Mouse (Mus musculus) intestine, postnatal 0 days (tissue): ENCODE measurements around the gene Abcf3. TPM values are rescaled to one million over a fixed set of nuclear protein-coding genes. Genes with fewer than 3 reads are reported as not detected.

Experiments used
- ATAC-seq: fragments of 200-750 bp; cut with Nextera tagmentation; 2 replicates; pipeline ENCODE4 v1.8.0; 2017; ENCODE audit warnings: mild to moderate bottlenecking, moderate TSS enrichment, moderate library complexity
- H3K27ac ChIP-seq: fragments of 300-500 bp; sonication (generic); 2 replicates; pipeline ENCODE4 v1.5.1; 2014; ENCODE audit warnings: mild to moderate bottlenecking, low read depth, low read length, moderate library complexity
- H3K27me3 ChIP-seq: fragments of 300-500 bp; sonication (generic); replicated peaks from 2 replicates; pipeline ENCODE4 v1.6.1; 2014; ENCODE audit warnings: low read length, mixed read lengths; ENCODE audit not compliant: control insufficient read depth, insufficient read depth
- H3K36me3 ChIP-seq: fragments of 300-500 bp; sonication (generic); 2 replicates; pipeline ENCODE4 v1.6.1; 2014; ENCODE audit warnings: mild to moderate bottlenecking, moderate library complexity; ENCODE audit not compliant: control insufficient read depth, insufficient read depth
- H3K4me1 ChIP-seq: fragments of 300-500 bp; sonication (generic); replicated peaks from 2 replicates; pipeline ENCODE4 v1.6.1; 2014; ENCODE audit warnings: antibody characterized with exemption, low read length, mixed read lengths; ENCODE audit not compliant: control insufficient read depth, insufficient read depth
- H3K4me2 ChIP-seq: fragments of 300-500 bp; sonication (generic); replicated peaks from 2 replicates; pipeline ENCODE4 v1.6.1; 2014; ENCODE audit warnings: low read depth, mild to moderate bottlenecking, moderate library complexity
- H3K4me3 ChIP-seq: fragments of 300-500 bp; sonication (generic); 2 replicates; pipeline ENCODE4 v1.5.1; 2014; ENCODE audit warnings: low read depth, low read length
- H3K9ac ChIP-seq: fragments of 300-500 bp; sonication (generic); 2 replicates; pipeline ENCODE4 v1.6.1; 2014; ENCODE audit warnings: mild to moderate bottlenecking, low read depth, low read length
- H3K9me3 ChIP-seq: fragments of 300-500 bp; sonication (generic); 2 replicates; pipeline ENCODE4 v1.6.1; 2016; ENCODE audit warnings: mixed run types; ENCODE audit not compliant: control insufficient read depth
- CTCF ChIP-seq: sonication (generic); IDR thresholded peaks from 2 replicates; pipeline ENCODE4 v1.5.1; 2016; ENCODE audit warnings: low read depth, mild to moderate bottlenecking, control low read depth, antibody characterized with exemption, moderate library complexity
- WGBS: fragments of 180-500 bp; shearing (Covaris S2); extraction: QIAGEN DNeasy Blood & Tissue Kit; methylation state at CpG from one replicate; pipeline ENCODE4 v1.1.7; 2014; 5-methylcytosine and 5-hydroxymethylcytosine counted together
- polyA plus RNA-seq: library from polyadenylated mRNA; unstranded; fragments of >200 nt; fragmentation: Nextera tagmentation; extraction: Ambion mirVana; gene quantifications from 2 replicates; pipeline ENCODE4 v1.2.1, GENCODE M21; 2015

Abcf3 gene
- polyA plus RNA-seq, 1 experiment from 2014 or later: 47.0 TPM

DNA sequence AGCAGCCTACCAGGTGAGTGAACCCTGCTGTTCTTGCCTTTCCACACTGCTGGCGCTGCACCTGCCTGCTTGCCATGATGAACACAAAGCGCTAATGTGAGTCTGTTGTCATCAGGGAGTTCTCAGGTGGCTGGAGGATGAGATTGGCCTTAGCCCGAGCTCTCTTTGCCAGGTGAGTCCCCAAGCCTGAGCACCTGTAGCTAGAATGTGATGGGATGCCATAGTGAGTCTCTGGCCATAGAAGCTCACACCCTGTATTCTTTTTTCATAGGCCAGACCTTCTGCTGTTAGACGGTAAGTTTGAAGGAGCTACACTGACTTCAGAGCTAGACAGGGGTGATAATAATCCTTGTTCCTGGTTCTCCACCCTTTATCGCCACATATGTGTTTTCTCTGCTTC is 3.3 kb downstream of the Abcf3 start:
- H3K27me3 ChIP-seq: no peaks in the 10 kb centered on the region
- H3K9ac ChIP-seq: no peak overlapping the region
- ATAC-seq: no peak
- no peaks in the 10 kb centered on the region for H3K4me1 ChIP-seq
- H3K9me3 ChIP-seq: no peaks in the 10 kb centered on the region
- peak overlapping the region; percentile 28; the same call in 1 of the 2 replicates for H3K27ac ChIP-seq
- H3K4me2 ChIP-seq: no peak overlapping the region
- H3K36me3 ChIP-seq: peaks cover 44% of the 10 kb centered on the region
- TF ChIP-seq CTCF: no peak
- 94% methylated on average over 5 of the region's 5 CpGs for WGBS
- no peak overlapping the region for H3K4me3 ChIP-seq

DNA sequence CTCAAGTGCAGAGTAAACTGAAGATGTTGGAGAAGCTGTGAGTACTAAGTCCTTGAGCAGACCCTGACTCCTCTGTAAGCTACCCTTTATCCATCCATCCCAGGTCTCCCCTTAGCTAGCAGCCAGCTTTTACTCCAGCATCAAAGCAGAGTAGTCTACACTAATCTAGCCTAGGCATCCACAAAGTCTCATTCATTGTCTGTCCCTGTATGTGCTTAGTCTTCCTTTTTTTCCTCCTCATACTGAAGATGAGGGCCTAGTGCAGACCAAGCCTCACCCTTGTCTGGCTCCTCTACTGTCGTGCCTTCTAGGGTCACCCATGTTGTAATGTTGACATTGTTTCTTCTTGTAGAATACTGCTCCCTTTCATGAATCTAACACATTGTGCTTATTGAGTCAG is 4.2 kb downstream of the Abcf3 start:
- no peak for ATAC-seq
- 74% methylated on average over 1 of the region's 1 CpGs for WGBS

DNA sequence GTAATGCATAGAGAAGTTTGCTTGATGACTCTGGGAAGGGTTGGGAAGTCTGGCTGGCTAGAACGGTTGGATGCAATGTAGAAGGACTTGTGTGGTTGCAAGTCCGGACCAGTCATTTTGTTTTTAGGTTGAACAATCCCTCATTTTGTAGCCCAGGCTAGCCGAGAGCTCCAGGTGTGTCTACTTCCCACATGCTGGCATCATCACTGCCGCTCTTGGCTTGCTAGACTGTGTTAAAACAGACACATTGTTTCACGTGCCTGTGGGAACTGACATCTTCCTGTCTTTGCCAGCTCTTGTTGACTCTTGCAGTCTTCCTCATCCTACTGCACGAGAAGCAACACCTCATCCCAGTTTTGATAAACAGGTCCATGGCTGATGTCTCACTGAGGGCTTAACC is 6.6 kb downstream of the Abcf3 start:
- TF ChIP-seq CTCF: no peak
- no peak for ATAC-seq
- Histone ChIP-seq H3K4me3 (no peak overlapping the region), H3K27ac (no peak overlapping the region), H3K4me2 (no peak overlapping the region), H3K9me3 (no peaks in the 10 kb centered on the region), H3K36me3 (peaks cover 70% of the 10 kb centered on the region), H3K9ac (no peak overlapping the region), H3K27me3 (no peaks in the 10 kb centered on the region), H3K4me1 (no peaks in the 10 kb centered on the region)
- 93% methylated on average over 6 of the region's 6 CpGs for WGBS

More for the DNA sequence above, 4.2 kb downstream of the Abcf3 start:
- Histone ChIP-seq H3K36me3 (peaks cover 47% of the 10 kb centered on the region), H3K27ac (0 out of 2 replicates have a peak overlapping the region, but pooled peaks have one; percentile 28), H3K4me3 (no peak overlapping the region), H3K9me3 (no peaks in the 10 kb centered on the region), H3K4me2 (no peak overlapping the region), H3K27me3 (no peaks in the 10 kb centered on the region), H3K9ac (no peak overlapping the region), H3K4me1 (no peaks in the 10 kb centered on the region)
- TF ChIP-seq CTCF: no peak

DNA sequence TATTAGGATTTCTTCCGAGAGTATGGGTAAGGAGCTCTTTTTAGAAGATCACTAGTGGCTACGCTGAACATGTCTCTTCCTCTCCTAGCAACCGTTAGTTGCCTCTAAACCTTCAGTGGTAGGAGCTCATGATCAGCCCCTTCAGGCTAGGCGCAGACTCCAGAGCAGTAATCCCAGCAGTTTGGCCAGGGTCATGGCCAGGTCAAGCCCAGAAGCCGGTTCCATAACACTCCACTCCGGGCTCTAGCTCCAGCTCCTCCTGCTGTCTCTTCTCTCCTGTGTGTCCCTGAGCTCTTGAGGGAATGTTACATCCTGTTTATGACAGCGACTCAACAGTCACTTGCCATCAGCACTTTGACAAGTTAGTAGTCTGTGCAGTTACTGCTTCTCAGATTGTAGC is 9.0 kb downstream of the Abcf3 start:
- 51% methylated on average over 7 of the region's 7 CpGs for WGBS

DNA sequence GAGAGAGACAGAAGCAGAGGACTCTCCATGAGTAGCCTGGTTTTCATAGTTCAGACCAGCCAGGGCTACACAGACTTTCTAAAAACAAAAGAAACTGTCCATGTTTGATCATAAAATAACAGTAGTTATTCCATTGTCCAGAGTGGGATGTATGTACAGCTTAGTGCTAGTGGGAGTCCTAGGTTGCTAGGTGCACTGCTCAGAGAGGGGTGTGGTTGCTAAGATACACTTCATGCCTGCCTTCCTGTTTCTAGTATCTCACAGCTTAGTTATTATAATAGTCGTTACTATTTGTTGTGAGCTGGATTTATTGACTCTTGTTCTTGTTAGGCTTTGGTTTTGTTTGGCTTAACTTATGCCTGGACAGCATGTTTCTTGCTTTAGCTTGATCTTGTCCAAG is 16.7 kb downstream of the Abcf3 start:
- WGBS: 13% methylated on average over 1 of the region's 1 CpGs
- ATAC-seq: no peak
- Histone ChIP-seq H3K4me2 (no peak overlapping the region), H3K27ac (no peak overlapping the region), H3K9ac (no peak overlapping the region), H3K36me3 (peaks cover 13% of the 10 kb centered on the region), H3K27me3 (no peaks in the 10 kb centered on the region), H3K4me3 (no peak overlapping the region), H3K9me3 (no peaks in the 10 kb centered on the region), H3K4me1 (no peaks in the 10 kb centered on the region)
- TF ChIP-seq CTCF: no peak

More for the DNA sequence above, 9.0 kb downstream of the Abcf3 start:
- ATAC-seq: peak; percentile 28; the same call in 1 of the 2 replicates
- Histone ChIP-seq H3K4me1 (no peaks in the 10 kb centered on the region), H3K4me2 (no peak overlapping the region), H3K4me3 (no peak overlapping the region), H3K36me3 (peaks cover 69% of the 10 kb centered on the region), H3K27ac (no peak overlapping the region), H3K9me3 (no peaks in the 10 kb centered on the region), H3K9ac (no peak overlapping the region), H3K27me3 (no peaks in the 10 kb centered on the region)
- no peak for TF ChIP-seq CTCF

DNA sequence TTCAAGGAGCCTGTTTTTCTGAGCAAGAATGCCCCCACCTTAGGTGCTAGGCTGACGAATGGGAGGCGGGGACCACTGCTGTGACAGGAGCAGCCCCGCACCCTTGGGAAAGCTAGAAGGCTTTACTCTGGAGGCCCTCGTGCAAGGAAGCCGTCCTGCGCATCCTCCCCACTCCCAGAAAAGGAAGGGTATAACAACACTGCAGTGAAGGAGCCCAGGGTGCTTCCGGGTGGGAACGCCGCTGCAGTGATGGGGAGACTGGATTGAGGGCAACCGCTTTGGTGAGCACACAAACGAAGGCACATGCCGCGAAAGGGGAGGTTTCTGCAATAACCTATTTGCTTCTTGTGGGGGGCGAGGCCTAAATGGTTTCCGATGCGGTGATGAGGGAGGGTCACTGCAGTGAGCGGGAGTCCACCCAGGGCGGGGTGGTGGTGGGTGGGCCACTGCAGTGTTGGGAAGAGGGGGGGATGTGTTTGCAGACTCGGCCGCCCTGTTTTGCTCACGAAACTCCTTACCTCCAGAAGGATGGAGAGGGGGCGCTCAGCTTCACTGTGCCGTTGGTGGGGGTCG is 41.1 kb downstream of the Abcf3 start, which contains the start of gene Vwa5b2:
Gene Vwa5b2 (plus strand): TSS at position 106 of the 573 bp plus-strand sequence.
- TF ChIP-seq CTCF: no peak
- ATAC-seq: peak; percentile 17; the same call in 1 of the 2 replicates
- 0 out of 2 replicates have a peak, but pooled peaks cover 10% of the 10 kb centered on the region for H3K4me1 ChIP-seq
- H3K27ac ChIP-seq: no peak within 1 kb of the TSS
- peak within 1 kb of the TSS; percentile 42 for H3K4me3 ChIP-seq
- peak within 1 kb of the TSS; percentile 80 for H3K4me2 ChIP-seq
- under 1% methylated on average over 24 of the region's 24 CpGs for WGBS
- H3K36me3 ChIP-seq: no peaks in the 10 kb centered on the region; the same call in 1 of the 2 replicates
- H3K9me3 ChIP-seq: no peaks in the 10 kb centered on the region
- 0 out of 2 replicates have a peak within 1 kb of the TSS, but pooled peaks have one; percentile 13 for H3K9ac ChIP-seq
- H3K27me3 ChIP-seq: peaks cover 35% of the 10 kb centered on the region
